Mouse (Mus musculus) limb, embryonic 12.5 days (tissue): ENCODE data around the gene Foxred2. TPM values are rescaled to one million over a fixed set of nuclear protein-coding genes. Genes with fewer than 3 reads are reported as not detected.

ENCODE experiments used
- ATAC-seq: fragments of 200-750 bp; cut with Nextera tagmentation; 2 replicates; pipeline ENCODE4 v1.8.0; 2017; ENCODE audit warnings: low read depth, moderate TSS enrichment; ENCODE audit not compliant: insufficient number of reproducible peaks, insufficient read depth, low FRiP score, low TSS enrichment
- H3K27ac ChIP-seq: fragments of 300-500 bp; sonication (generic); 2 replicates; pipeline ENCODE4 v1.5.1; 2016; ENCODE audit warnings: mild to moderate bottlenecking, moderate library complexity
- H3K27me3 ChIP-seq: fragments of 300-500 bp; sonication (generic); 2 replicates; pipeline ENCODE4 v1.6.1; 2016; ENCODE audit warnings: mild to moderate bottlenecking, moderate library complexity
- H3K36me3 ChIP-seq: fragments of 300-500 bp; sonication (generic); 2 replicates; pipeline ENCODE4 v1.6.1; 2016; ENCODE audit warnings: mild to moderate bottlenecking, moderate library complexity
- H3K4me1 ChIP-seq: fragments of 300-500 bp; sonication (generic); replicated peaks from 2 replicates; pipeline ENCODE4 v1.6.1; 2016
- H3K4me2 ChIP-seq: fragments of 300-500 bp; sonication (generic); 2 replicates; pipeline ENCODE4 v1.6.1; 2016; ENCODE audit warnings: mild to moderate bottlenecking, moderate library complexity
- H3K4me3 ChIP-seq: fragments of 300-500 bp; sonication (generic); replicated peaks from 2 replicates; pipeline ENCODE4 v1.5.1; 2016; ENCODE audit warnings: mild to moderate bottlenecking
- H3K9ac ChIP-seq: fragments of 300-500 bp; sonication (generic); replicated peaks from 2 replicates; pipeline ENCODE4 v1.6.1; 2016; ENCODE audit warnings: mild to moderate bottlenecking, moderate library complexity
- H3K9me3 ChIP-seq: fragments of 300-500 bp; sonication (generic); 2 replicates; pipeline ENCODE4 v1.6.1; 2016; ENCODE audit warnings: mild to moderate bottlenecking, moderate library complexity
- WGBS: fragments of 180-500 bp; shearing (Covaris S2); methylation state at CpG from one replicate; pipeline ENCODE4 v1.1.7; 2016; 5-methylcytosine and 5-hydroxymethylcytosine counted together
- polyA plus RNA-seq: library from polyadenylated mRNA; unstranded; fragments of >200 nt; fragmentation: Nextera tagmentation; extraction: Ambion mirVana; gene quantifications from 2 replicates; pipeline ENCODE4 v1.2.1, GENCODE M21; 2016

Gene Foxred2
- polyA plus RNA-seq, 1 experiment from 2014 or later: 6.4 TPM

GRCm38 (mm10) chr15:77945711-77946110, 10.8 kb downstream of the Foxred2 start:
- Histone ChIP-seq H3K27me3 (no peaks in the 10 kb centered on the region), H3K9me3 (no peaks in the 10 kb centered on the region), H3K4me2 (no peak overlapping the region), H3K4me1 (no peaks in the 10 kb centered on the region), H3K9ac (no peak overlapping the region), H3K4me3 (no peak overlapping the region), H3K36me3 (peaks cover 35% of the 10 kb centered on the region), H3K27ac (no peak overlapping the region)
- WGBS: 89% methylated on average over 4 of the region's 4 CpGs
- no peak for ATAC-seq

GRCm38 (mm10) chr15:77941563-77941962, 15.0 kb downstream of the Foxred2 start:
- WGBS: 78% methylated on average over 3 of the region's 3 CpGs
- H3K27me3 ChIP-seq: no peaks in the 10 kb centered on the region
- no peak for ATAC-seq
- no peak overlapping the region for H3K4me3 ChIP-seq
- 0 out of 2 replicates have a peak, but pooled peaks cover 3% of the 10 kb centered on the region for H3K4me1 ChIP-seq
- H3K36me3 ChIP-seq: peaks cover 24% of the 10 kb centered on the region
- no peak overlapping the region for H3K9ac ChIP-seq
- no peak overlapping the region for H3K4me2 ChIP-seq
- no peaks in the 10 kb centered on the region for H3K9me3 ChIP-seq
- H3K27ac ChIP-seq: no peak overlapping the region

- H3K9ac ChIP-seq: no peak overlapping the region
- H3K4me1 ChIP-seq: 0 out of 2 replicates have a peak, but pooled peaks cover 6% of the 10 kb centered on the region
- 76% methylated on average over 5 of the region's 5 CpGs for WGBS
- no peak for ATAC-seq
- H3K27ac ChIP-seq: no peak overlapping the region
- H3K36me3 ChIP-seq: peaks cover 14% of the 10 kb centered on the region; the same call in 1 of the 2 replicates
- H3K27me3 ChIP-seq: peaks cover 5% of the 10 kb centered on the region; the same call in 1 of the 2 replicates
- H3K4me2 ChIP-seq: no peak overlapping the region
- H3K9me3 ChIP-seq: no peaks in the 10 kb centered on the region
- H3K4me3 ChIP-seq: no peak overlapping the region
These were observed 18.0 kb downstream of the Foxred2 start for GRCm38 (mm10) chr15:77938516-77938915.

- H3K9me3 ChIP-seq: no peaks in the 10 kb centered on the region
- H3K9ac ChIP-seq: no peak overlapping the region
- WGBS: 83% methylated on average over 14 of the region's 14 CpGs
- no peak overlapping the region for H3K4me2 ChIP-seq
- H3K27ac ChIP-seq: no peak overlapping the region
- H3K4me3 ChIP-seq: no peak overlapping the region
- 0 out of 2 replicates have a peak, but pooled peaks cover 6% of the 10 kb centered on the region for H3K4me1 ChIP-seq
- peaks cover 5% of the 10 kb centered on the region; the same call in 1 of the 2 replicates for H3K27me3 ChIP-seq
- ATAC-seq: no peak
- no peaks in the 10 kb centered on the region for H3K36me3 ChIP-seq
These were observed 20.7 kb downstream of the Foxred2 start for GRCm38 (mm10) chr15:77935673-77936375.

- no peak overlapping the region for H3K4me3 ChIP-seq
- H3K27ac ChIP-seq: no peak overlapping the region
- no peak overlapping the region for H3K4me2 ChIP-seq
- no peak for ATAC-seq
- H3K9me3 ChIP-seq: no peaks in the 10 kb centered on the region
- no peaks in the 10 kb centered on the region for H3K36me3 ChIP-seq
- peaks cover 5% of the 10 kb centered on the region; the same call in 1 of the 2 replicates for H3K27me3 ChIP-seq
- H3K4me1 ChIP-seq: 0 out of 2 replicates have a peak, but pooled peaks cover 6% of the 10 kb centered on the region
- H3K9ac ChIP-seq: no peak overlapping the region
- WGBS: 68% methylated on average over 5 of the region's 5 CpGs
These were observed 21.6 kb downstream of the Foxred2 start for GRCm38 (mm10) chr15:77934968-77935367.

- Histone ChIP-seq H3K4me1 (peaks cover 12% of the 10 kb centered on the region), H3K9ac (no peak overlapping the region), H3K36me3 (no peaks in the 10 kb centered on the region), H3K9me3 (no peaks in the 10 kb centered on the region), H3K4me2 (no peak overlapping the region), H3K4me3 (no peak overlapping the region), H3K27ac (no peak overlapping the region), H3K27me3 (peaks cover 5% of the 10 kb centered on the region; the same call in 1 of the 2 replicates)
- ATAC-seq: no peak
- 75% methylated on average over 11 of the region's 11 CpGs for WGBS
These were observed 22.2 kb downstream of the Foxred2 start for GRCm38 (mm10) chr15:77934326-77934725.

GRCm38 (mm10) chr15:77933770-77934169, 22.8 kb downstream of the Foxred2 start:
- Histone ChIP-seq H3K27me3 (peaks cover 5% of the 10 kb centered on the region; the same call in 1 of the 2 replicates), H3K9me3 (no peaks in the 10 kb centered on the region), H3K4me2 (peak overlapping the region; percentile 38), H3K9ac (no peak overlapping the region; the same call in 1 of the 2 replicates), H3K4me3 (no peak overlapping the region), H3K27ac (no peak overlapping the region), H3K4me1 (peaks cover 13% of the 10 kb centered on the region), H3K36me3 (no peaks in the 10 kb centered on the region)
- WGBS: under 1% methylated on average over 14 of the region's 14 CpGs
- ATAC-seq: 0 out of 2 replicates have a peak, but pooled peaks have one; percentile 27

GRCm38 (mm10) chr15:77933222-77933621, 23.3 kb downstream of the Foxred2 start:
- H3K9ac ChIP-seq: no peak overlapping the region; the same call in 1 of the 2 replicates
- H3K4me1 ChIP-seq: peaks cover 13% of the 10 kb centered on the region
- 78% methylated on average over 3 of the region's 3 CpGs for WGBS
- no peak overlapping the region for H3K27ac ChIP-seq
- H3K9me3 ChIP-seq: no peaks in the 10 kb centered on the region
- H3K4me3 ChIP-seq: no peak overlapping the region
- H3K36me3 ChIP-seq: no peaks in the 10 kb centered on the region
- H3K27me3 ChIP-seq: peaks cover 5% of the 10 kb centered on the region; the same call in 1 of the 2 replicates
- no peak for ATAC-seq
- H3K4me2 ChIP-seq: peak overlapping the region; percentile 38; the same call in 1 of the 2 replicates

- ATAC-seq: no peak
- Histone ChIP-seq H3K4me2 (no peak overlapping the region), H3K36me3 (peaks cover 12% of the 10 kb centered on the region), H3K27ac (no peak overlapping the region), H3K4me1 (peaks cover 21% of the 10 kb centered on the region), H3K4me3 (no peak overlapping the region), H3K9ac (no peak overlapping the region), H3K9me3 (no peaks in the 10 kb centered on the region), H3K27me3 (peaks cover 5% of the 10 kb centered on the region; the same call in 1 of the 2 replicates)
- WGBS: 55% methylated on average over 6 of the region's 6 CpGs
These were observed 24.9 kb downstream of the Foxred2 start for GRCm38 (mm10) chr15:77931689-77932016.

- Histone ChIP-seq H3K27ac (no peak overlapping the region), H3K4me2 (no peak overlapping the region), H3K4me1 (peaks cover 21% of the 10 kb centered on the region), H3K36me3 (peaks cover 17% of the 10 kb centered on the region), H3K9ac (no peak overlapping the region), H3K27me3 (peaks cover 5% of the 10 kb centered on the region; the same call in 1 of the 2 replicates), H3K9me3 (no peaks in the 10 kb centered on the region), H3K4me3 (no peak overlapping the region)
- ATAC-seq: no peak
- 74% methylated on average over 6 of the region's 6 CpGs for WGBS
These were observed 25.4 kb downstream of the Foxred2 start for GRCm38 (mm10) chr15:77930986-77931688.

- Histone ChIP-seq H3K9ac (0 out of 2 replicates have a peak overlapping the region, but pooled peaks have one; percentile 68), H3K4me1 (peaks cover 21% of the 10 kb centered on the region), H3K9me3 (no peaks in the 10 kb centered on the region), H3K4me3 (peak overlapping the region; percentile 71), H3K36me3 (peaks cover 28% of the 10 kb centered on the region), H3K27ac (no peak overlapping the region), H3K27me3 (peaks cover 5% of the 10 kb centered on the region; the same call in 1 of the 2 replicates), H3K4me2 (peak overlapping the region; percentile 77)
- no peak for ATAC-seq
- 52% methylated on average over 8 of the region's 8 CpGs for WGBS
These were observed 26.7 kb downstream of the Foxred2 start for GRCm38 (mm10) chr15:77929804-77930203.
